Mouse (Mus musculus) thymus, postnatal 14 days (tissue): ENCODE data around the gene Dnajb7.

Experiments used
- DNase-seq: peaks from one replicate; pipeline ENCODE4 v3.0.0; 2021

Dnajb7 gene

DNA sequence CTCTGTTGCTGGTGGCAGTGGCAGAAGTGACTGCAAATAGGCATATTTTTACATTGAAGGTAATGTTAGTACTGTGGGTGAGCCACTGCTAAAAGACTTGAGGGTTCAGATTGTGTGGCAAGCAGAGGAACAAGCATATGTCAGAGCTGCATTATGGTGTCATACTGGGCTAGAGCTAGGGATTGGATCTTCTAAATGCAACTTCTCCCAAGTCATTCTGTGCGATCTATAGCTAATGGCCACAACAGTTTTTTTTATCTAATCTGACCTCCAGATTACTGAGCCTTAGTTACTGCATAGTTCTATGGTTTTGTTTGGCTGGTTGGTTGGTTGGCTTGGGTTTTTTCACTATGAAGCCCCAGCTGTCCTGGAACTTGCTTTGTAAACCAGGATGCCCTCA, at the start of gene Dnajb7:
TSS of gene Dnajb7 (minus strand) at position 101 of the 400 bp plus-strand sequence.
- DNase-seq = no peak

DNA sequence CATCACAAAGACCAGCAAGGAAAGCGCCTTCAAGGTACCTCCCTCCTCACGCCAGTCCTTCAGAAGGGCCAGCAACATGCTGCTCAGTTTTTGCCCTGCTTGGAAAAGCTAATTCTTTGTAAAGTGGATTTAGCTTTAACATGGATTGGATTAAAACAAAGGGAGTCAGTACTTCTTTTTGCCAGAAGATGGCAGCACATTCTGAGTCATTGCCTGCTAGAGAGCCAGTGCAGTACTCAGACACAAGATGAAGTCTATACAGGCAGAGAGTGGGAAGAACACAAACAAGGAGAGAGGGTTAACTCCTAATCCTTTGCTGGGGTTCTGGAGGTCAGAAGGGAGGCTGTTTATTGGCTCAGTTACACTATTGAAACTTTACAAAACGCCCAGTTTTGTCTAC, 40.4 kb upstream of the Dnajb7 start:
- DNase-seq = peak; percentile 71

DNA sequence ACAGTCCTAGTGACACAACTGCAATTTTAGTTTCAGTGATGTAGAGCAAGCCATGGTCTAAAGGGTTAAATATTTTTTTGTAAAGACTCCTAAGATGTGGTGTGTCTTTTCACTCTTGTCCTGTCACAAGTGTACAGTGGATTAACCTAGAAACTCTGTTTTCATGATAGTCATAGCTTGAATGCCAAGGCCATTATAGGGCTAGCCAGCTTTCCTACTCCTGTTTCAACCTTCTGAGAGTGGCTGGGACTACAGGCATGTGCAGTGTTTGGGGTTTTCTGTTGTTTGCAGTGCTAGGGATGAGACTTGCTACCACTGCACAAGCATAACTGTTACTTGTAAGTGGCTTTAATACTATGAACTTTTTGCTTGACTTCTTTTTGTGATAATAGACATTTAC, 31.1 kb upstream of the Dnajb7 start:
- DNase-seq = no peak

DNA sequence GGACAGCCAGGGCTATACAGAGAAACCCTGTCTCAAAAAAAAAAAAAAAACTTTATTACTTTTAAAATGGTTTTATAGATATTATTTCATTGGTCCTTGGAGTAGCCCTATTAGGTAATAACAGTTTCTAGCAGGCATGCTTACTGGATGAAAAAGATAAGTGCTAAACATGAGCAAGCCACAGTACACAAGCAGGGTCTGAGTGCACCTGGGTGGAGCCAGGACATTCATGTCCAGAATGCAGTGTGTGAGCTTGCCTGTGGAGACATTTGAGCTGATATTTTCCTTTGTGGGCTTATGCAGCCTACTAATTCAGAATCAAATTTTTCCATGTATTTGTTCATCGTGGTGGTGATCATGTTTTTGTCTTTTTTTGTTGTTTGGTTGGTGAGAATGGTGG, 30.2 kb upstream of the Dnajb7 start:
- DNase-seq = no peak

DNA sequence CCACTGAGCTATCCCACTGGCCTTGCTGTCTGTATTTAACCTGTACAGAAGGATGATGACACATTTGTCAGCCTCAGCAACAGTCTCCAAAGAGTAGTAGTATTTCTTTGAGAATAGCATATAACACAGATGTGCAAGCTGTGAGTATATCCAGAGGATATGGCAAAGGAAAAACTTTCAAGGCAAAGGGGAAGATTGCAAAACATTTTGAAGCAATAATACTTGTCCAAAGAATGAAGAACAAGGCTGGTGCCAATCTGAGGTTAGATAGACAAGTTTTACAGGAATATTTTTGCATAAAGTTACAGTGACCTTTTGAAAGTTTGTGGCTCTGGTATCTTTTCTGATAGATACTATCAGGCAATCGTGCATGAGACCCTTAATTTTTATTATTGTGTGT, 23.1 kb upstream of the Dnajb7 start:
- no peak for DNase-seq

DNA sequence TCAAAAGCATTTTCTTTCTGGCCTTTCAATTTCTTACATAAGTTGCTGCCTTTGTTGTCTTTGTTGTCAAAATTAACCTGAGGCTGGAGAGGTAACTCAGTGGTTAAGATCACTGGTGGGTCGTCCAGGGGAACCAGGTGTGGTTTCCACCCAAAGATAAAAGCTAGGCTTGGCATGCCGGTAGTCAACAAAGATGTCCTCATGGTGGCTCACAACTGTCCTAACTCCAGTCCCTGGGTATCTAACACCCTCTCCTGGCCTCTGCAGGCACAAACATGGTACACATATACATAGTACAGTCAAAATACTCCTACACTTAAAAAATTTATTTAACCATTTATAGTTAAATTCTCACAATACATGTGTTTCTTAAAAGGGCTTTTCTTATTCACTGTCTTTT, 19.8 kb upstream of the Dnajb7 start:
- DNase-seq = no peak

DNA sequence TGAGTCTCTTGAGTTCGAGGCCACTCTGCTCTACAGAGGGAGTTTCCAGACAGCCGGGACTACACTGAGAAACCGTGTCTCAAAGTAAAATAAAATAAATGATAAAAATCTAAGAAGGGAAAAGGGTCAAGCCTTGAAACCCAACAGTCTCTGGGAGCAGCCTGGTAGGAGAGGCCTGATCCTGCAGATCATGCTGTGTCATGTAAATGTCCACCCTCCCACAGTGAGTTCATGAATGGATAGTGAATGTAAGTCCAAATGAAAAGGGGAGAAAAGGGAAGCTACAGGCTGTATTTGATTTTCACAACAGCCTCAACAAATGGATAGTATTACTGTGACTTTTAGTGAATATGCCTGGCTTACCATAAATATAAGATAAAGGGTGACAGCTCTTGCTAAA, 17.2 kb upstream of the Dnajb7 start:
- no peak for DNase-seq

DNA sequence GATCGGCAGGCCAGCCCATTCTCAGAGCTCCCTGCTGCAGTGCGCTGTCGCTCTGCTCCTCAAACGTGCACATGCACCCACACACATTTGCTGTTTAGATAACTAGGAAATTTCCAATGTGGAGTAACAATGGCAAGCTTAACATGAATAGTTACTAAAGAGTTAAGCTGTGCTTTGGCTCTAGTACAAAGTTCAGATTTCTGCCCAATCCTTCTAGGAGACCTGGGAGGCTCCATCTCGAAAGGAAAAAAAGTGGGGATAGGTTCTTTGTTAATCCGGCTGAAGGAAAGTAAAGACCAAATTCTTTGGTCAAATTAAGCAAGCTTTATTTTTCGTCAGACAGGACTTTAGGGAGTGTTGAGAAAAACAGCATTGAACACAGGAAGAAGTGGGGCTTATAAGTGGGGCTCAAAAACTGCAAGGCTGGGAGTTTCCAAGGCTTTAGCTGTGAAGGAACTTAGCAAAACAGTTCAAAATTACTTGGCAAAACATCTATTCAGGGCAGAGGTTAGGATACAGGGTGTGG, 14.1 kb upstream of the Dnajb7 start:
- DNase-seq = no peak

DNA sequence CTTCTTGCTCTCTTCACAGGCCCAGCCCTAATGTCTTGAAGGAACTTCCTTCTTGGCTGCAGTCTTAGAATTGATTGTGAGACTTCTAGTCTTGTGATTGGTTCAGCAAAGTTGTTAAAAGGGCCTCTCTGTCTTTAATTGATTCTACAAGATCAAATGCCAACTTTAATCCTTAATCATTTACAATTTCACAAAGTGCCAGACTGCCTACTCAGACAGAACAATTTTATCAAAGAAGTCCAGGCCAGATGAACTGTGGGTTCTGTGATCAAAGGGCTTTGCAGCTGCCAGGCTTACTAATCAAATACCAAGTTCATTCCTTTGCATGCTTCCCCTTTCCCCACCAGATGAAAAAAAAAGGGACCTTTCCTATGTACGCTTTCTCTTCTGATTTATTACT, 13.4 kb upstream of the Dnajb7 start:
- no peak for DNase-seq

DNA sequence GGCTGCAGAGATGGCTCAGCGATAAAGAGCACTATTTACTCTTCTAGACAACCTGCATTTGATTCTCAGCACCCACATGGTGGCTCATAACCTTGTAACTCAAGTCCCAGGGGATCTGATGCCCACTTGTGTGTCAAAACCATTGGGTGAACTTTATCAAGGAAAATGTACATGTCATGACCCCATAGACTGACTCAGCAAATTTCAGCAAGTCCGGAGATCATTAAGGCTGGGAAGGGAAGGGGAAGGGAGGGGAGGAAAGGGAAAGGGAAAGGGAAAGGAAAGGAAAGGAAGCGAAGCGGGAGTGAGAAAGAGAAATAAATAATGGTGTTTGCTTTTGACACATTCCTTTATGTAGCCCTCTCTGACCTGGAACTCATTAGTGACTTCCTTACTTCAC, 10.0 kb upstream of the Dnajb7 start:
- no peak for DNase-seq

DNA sequence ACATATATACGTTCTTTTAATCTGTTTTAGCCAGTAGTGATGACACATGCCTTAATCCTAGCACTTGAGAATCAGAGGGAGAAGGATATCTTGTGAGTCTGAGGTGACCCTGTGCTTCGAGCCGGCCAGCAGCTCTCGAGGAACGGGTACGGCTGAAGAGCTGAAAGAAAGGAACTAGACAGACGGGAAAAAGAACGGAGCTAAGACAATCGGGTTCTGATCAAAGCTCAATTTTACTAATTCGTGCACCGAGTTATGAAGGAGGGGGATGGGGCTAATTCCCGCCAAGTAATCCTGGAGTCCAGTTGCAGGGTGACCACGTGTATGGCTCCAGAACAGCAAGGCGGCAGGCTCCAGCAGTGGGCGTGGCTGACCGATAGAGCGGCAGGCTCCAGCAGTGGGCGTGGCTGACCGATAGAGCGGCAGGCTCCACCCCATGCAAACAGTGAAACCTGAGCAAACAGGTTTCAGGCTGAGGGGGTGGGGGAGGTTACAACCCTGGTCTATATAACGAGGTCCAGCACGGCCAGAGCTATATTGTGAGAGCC, 8.7 kb upstream of the Dnajb7 start:
- DNase-seq = peak; percentile 54

DNA sequence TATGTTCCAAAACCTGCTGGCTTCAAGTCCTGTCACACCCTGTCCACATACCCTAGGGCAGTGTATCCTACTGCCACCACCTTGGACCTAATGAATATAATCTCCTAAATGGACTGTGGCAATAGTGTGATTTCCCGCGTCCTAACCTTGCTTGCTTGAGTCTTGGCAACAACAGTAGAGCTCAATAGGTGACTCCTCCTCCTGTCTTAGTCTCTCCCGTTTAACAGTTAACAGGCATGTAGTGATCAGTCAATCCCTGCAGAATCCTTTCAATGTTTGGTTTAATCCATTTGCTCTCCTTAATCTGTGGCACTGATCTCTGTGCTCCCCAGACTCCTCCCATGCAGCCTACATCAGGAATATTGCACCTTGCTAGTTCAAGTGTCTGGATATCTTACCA, 3.1 kb downstream of the Dnajb7 start:
- no peak for DNase-seq

DNA sequence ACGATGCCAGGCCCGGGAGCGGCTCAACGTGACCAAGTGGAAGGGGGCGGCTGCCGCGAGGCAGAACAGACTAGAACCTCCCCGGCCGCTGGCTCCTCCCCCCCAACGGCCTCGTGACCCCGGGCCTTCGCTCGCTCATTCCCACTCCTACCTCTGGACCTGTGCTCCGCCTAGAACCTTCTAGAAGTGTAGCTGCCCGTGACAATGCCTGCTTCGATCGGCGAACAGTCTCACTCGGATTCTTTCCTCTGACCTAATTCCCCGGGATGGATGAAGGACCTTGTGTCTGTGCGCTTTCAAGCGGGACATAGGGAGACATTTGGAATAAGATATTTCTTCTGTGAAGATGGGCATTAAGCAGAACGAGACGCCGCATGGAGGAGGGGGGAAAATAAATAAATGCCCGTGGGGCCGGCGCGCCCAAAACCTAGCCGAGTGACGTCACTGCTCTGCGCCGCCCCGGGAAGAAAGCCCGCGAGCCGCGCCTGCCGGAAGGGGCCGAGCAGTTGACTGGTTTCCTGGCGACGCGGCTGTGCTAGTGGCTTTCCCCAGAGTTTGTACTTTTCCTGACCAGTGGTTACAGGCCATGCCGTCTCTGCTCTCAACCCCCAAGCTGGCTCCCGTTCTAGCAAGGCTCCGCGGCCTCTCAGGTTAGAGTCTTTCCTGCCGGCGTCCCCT, 8.3 kb downstream of the Dnajb7 start, which contains the start of the genes St13 and Xpnpep3:
TSS of gene St13 (minus strand) at position 440 of the 678 bp plus-strand sequence.
TSS of gene Xpnpep3 (plus strand) at position 501 of the 678 bp plus-strand sequence.
- DNase-seq = peak; percentile 98

DNA sequence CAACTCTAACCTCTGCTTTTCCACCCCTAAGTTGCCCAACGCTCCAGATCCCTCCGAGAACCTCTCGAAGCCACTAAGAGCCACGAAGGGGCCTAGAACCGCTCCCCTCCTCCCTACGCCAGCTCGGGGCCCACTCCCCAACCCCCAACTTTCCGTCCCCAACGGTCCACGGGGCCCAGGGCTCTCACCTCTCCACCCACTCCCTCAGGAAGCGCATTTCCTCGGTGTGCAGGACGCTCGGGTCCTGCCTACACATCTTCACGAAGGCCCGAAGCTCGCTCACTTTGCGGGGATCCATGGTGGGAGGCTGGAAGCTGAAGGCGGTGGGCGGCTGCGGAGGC, 8.8 kb downstream of the Dnajb7 start:
- no peak for DNase-seq

DNA sequence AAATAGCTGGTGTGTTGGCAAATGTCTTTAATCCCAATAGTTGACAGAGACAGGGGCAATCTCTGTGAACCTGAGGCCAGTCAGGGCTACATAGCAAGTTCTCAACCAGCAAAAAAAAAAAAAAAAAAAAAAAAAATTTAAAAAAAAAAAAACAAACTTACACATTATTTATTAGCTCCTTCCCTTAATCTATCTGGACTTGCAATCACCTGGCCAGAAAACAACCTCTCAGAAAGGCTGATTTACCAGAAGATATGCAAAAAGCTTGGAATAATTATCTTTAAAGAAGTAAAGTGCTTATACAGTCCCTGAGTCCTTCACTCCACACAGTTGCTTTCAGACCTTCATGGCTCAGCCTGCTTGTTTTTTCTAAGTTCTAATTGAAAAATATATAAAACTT, 9.9 kb downstream of the Dnajb7 start:
- DNase-seq = no peak

DNA sequence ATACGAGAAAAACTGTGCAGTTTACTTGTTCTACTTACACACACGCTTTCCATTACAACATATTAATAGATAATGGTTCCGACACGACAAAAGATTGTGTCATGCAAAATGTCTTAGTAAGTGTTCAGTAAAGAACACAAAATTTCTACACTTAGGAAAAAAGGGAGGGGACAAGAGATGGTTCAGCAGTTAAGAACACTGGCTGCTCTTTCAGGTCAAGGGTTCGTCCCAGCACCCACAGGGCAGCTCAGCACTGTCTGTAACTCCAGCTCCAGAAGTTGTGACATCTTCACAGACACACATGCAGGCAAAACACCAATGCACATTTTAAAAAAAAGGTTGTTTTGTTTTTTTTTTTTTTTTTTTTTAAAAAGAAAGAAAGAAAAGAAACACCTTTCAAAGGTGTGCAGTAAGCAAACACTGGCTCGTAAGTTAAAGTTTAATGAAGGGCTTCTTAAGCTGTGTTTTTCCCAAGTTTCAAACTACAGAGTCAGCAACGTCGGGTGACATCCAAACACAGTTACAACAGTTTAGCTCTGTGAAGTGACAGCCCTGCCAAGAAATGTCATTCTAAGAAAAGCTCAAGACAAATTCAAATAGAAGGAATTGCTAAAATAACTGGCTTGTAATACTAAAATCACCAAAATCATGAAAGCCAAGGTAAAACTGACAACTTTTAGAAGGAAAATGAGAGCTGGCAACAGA, 13.7 kb downstream of the Dnajb7 start:
- DNase-seq = no peak

DNA sequence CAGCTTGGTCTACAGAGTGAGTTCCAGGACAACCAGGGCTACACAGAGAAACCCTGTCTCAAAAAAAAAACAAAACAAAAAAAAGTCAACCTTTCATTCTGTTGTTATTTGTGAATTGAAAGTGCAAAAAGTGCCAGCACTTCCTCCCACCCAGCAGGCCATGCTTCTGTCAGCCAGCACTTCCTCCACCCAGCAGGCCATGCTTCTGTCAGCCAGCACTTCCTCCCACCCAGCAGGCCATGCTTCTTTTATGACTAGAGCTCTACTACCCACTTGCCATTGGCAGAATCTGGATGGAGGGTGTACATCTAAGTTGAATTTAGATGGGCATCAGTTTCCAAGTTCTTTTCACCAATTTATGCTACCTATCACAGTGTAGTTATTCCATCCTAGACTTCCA, 15.1 kb downstream of the Dnajb7 start:
- peak; percentile 53 for DNase-seq

DNA sequence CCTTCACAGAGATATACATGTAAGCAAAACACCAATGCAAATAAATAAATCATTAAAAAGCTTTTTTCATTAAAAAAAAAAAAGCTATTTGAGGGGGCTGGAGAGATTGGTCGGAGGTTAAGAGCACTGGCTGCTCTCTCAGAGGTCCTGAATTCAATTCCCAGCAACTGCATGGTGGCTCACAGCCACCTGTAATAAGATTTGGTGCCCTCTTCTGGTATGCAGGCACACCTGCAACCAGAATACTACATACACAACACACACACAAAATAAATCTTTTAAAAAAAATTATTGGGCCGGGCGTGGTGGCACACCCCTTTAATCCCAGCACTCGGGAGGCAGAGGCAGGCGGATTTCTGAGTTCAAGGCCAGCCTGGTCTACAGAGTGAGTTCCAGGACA, 21.8 kb downstream of the Dnajb7 start:
- DNase-seq = no peak

DNA sequence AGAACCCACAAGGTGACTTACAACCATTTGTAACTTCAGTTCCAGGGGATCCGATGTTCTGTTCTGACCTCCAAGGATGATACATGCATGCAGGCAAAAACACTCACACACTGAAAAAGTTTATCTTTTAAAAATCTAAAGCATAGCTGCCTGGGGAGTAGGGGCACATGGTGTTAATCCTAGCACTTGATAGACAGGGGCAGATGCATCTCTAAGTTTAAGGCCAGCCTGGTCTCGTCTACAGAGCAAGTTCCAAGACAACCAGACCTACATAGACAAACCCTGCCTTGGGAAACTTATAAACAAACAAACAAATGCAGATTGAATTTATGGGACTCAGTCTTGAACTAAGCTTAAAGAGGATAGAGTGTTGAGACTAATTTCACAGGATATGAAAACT, 29.3 kb downstream of the Dnajb7 start:
- DNase-seq = no peak

DNA sequence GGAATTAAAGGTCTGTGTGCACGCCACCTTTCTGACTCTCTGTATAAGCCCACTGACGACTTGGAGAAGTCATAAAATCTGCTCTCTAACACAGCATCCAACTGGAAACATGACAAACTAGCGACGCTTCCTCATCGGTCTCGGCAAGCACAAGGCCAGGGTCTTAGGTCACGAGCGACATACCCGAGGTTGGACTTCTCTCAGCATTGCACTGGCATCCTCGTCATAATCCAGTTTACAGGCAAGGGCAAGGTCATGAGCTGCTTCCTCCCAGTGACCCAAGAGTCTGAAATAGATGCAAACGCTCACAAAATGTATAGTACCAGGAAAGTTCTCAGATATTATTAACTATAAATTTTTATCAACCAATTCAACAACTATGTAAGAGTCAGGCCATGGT, 33.5 kb downstream of the Dnajb7 start:
- DNase-seq = no peak

DNA sequence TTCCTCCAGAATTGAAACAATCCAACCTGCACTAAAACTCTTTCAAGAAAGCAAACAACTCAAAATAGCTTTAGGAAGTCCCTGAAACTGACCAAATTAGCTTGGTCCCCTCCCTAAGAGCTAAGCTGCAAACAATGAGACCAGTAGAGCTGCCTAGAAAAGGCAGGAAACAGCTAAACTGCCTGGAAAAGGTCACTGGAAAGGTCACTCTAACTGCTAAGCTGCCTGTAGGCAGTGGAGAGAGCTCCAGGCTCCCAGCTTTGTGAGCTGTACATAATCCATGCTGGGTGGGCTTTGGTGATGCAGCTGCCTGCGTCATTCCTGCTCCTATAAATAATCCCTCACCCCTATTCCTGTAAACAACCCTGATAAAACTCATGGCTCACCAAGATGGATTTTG, 37.7 kb downstream of the Dnajb7 start:
- DNase-seq = no peak

DNA sequence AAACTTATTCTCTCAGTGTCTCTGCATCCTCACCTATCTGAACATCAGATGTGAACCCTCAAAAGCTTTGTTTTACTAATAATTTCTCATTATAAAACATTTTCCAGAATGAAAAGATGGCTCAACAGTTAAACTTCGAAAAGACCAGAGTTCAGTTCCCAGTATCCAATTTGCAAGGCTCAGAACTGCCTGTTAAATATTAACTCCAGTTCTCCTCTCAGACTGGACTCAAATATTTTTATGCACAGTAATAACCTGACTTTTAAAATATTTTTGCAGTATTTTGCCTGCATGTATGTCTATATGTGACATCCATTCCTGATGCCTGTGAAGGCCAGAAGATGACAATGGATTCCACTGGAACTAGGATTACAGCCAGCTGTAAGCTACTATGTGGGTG, 39.5 kb downstream of the Dnajb7 start:
- DNase-seq = no peak

DNA sequence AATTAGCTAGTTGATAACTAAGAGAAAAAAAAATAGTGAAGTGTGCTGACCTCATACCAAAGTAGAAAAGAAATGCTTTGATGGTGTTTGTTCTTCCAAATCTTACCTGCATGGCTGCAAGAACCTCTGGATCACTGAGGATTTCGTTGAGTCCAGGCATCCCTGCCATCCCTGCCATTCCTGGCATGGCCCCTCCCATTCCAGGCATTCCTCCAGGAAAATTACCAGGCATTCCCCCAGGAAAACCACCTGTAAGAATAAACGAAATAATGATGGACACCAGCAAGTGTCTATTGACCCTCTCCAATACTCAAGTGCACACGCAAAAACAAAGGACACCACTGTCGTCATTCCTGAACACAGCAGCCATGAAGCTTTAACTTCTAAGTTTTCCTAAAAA, 41.9 kb downstream of the Dnajb7 start:
- DNase-seq = no peak

DNA sequence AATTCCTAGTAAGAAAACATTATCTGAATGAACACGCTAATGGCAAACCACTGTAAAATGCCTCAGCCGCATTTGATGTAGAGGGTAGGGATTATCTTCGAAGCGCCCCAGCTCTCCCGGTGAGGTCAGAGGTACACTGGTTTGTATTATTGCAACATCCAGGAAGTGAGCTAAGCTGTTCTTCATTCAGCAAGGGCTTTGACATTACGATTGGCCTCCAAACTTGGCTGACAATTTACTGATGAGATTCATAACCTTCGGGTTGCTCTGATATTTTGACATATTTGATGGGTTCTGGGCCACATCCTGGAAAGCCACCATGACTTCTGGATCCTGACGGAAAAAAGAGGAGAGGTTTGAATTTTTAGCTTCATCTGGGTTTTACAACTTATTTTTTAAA, 42.9 kb downstream of the Dnajb7 start:
- no peak for DNase-seq
